Mouse (Mus musculus): ENCODE measurements around the gene Nucks1. TPM values are rescaled to one million over a fixed set of nuclear protein-coding genes. Genes with fewer than 3 reads are reported as not detected.
A peak's percentile ranks its signal among the peaks of the same experiment; 100 is the strongest.

The Nucks1 gene
- polyA plus RNA-seq, 1 experiment from 2014 or later = 77.9 TPM

- Histone ChIP-seq H3K36me3 (ENCODE audit: insufficient read depth, low read length) (0 out of 2 replicates have a peak, but pooled peaks cover under 1% of the 10 kb centered on the region), H3K4me1 (ENCODE audit: insufficient read depth, low read length) (peaks cover 17% of the 10 kb centered on the region), H3K9me3 (ENCODE audit: low read length) (no peaks in the 10 kb centered on the region), H3K4me3 (ENCODE audit: low read length) (peak overlapping the region; percentile 97), H3K27me3 (ENCODE audit: insufficient read depth, low read length) (peaks cover 5% of the 10 kb centered on the region; the same call in 1 of the 2 replicates), H3K9ac (replicated peaks; ENCODE audit: low read length) (peak overlapping the region; percentile 99), H3K27ac (ENCODE audit: low read length) (peak overlapping the region; percentile 98), H3K4me2 (replicated peaks; ENCODE audit: low read depth, low read length) (peak overlapping the region; percentile 82)
- under 1% methylated on average over 76 of the region's 88 CpGs for WGBS
- peak; percentile 88 for ATAC-seq (ENCODE audit: low FRiP score, low TSS enrichment)
Observed at GRCm38 (mm10) chr1:131910674-131911558, 582 bp downstream of the Nucks1 start.

GRCm38 (mm10) chr1:131917634-131918033 is 7.3 kb downstream of the Nucks1 start:
- Histone ChIP-seq H3K36me3 (ENCODE audit: insufficient read depth, low read length) (peaks cover 31% of the 10 kb centered on the region), H3K27ac (ENCODE audit: low read length) (no peak overlapping the region), H3K4me3 (ENCODE audit: low read length) (no peak overlapping the region), H3K4me1 (ENCODE audit: insufficient read depth, low read length) (peaks cover 9% of the 10 kb centered on the region), H3K9me3 (ENCODE audit: low read length) (no peaks in the 10 kb centered on the region), H3K27me3 (ENCODE audit: insufficient read depth, low read length) (no peaks in the 10 kb centered on the region), H3K9ac (replicated peaks; ENCODE audit: low read length) (no peak overlapping the region), H3K4me2 (replicated peaks; ENCODE audit: low read depth, low read length) (no peak overlapping the region)
- no peak for ATAC-seq (ENCODE audit: low FRiP score, low TSS enrichment)
- WGBS = 58% methylated on average over 6 of the region's 6 CpGs

- Histone ChIP-seq H3K27me3 (ENCODE audit: insufficient read depth, low read length) (no peaks in the 10 kb centered on the region), H3K4me1 (ENCODE audit: insufficient read depth, low read length) (peaks cover 9% of the 10 kb centered on the region), H3K4me3 (ENCODE audit: low read length) (no peak overlapping the region), H3K4me2 (replicated peaks; ENCODE audit: low read depth, low read length) (no peak overlapping the region), H3K27ac (ENCODE audit: low read length) (no peak overlapping the region), H3K9me3 (ENCODE audit: low read length) (no peaks in the 10 kb centered on the region), H3K36me3 (ENCODE audit: insufficient read depth, low read length) (peaks cover 44% of the 10 kb centered on the region), H3K9ac (replicated peaks; ENCODE audit: low read length) (no peak overlapping the region)
- 90% methylated on average over 2 of the region's 2 CpGs for WGBS
- ATAC-seq (ENCODE audit: low FRiP score, low TSS enrichment) = no peak
Observed at GRCm38 (mm10) chr1:131919052-131919451, 8.7 kb downstream of the Nucks1 start.

- Histone ChIP-seq H3K36me3 (ENCODE audit: insufficient read depth, low read length) (peaks cover 62% of the 10 kb centered on the region), H3K9ac (replicated peaks; ENCODE audit: low read length) (no peak overlapping the region), H3K9me3 (ENCODE audit: low read length) (no peaks in the 10 kb centered on the region), H3K4me2 (replicated peaks; ENCODE audit: low read depth, low read length) (no peak overlapping the region), H3K4me1 (ENCODE audit: insufficient read depth, low read length) (0 out of 2 replicates have a peak, but pooled peaks cover 3% of the 10 kb centered on the region), H3K27me3 (ENCODE audit: insufficient read depth, low read length) (no peaks in the 10 kb centered on the region), H3K27ac (ENCODE audit: low read length) (no peak overlapping the region), H3K4me3 (ENCODE audit: low read length) (no peak overlapping the region)
- no peak for ATAC-seq (ENCODE audit: low FRiP score, low TSS enrichment)
- 94% methylated on average over 3 of the region's 3 CpGs for WGBS
Observed at GRCm38 (mm10) chr1:131922100-131922499, 11.8 kb downstream of the Nucks1 start.

- WGBS = 75% methylated on average over 2 of the region's 2 CpGs
- Histone ChIP-seq H3K9me3 (ENCODE audit: low read length) (no peaks in the 10 kb centered on the region), H3K27me3 (ENCODE audit: insufficient read depth, low read length) (no peaks in the 10 kb centered on the region), H3K4me2 (replicated peaks; ENCODE audit: low read depth, low read length) (no peak overlapping the region), H3K4me1 (ENCODE audit: insufficient read depth, low read length) (no peaks in the 10 kb centered on the region), H3K9ac (replicated peaks; ENCODE audit: low read length) (no peak overlapping the region), H3K4me3 (ENCODE audit: low read length) (no peak overlapping the region), H3K36me3 (ENCODE audit: insufficient read depth, low read length) (peaks cover 40% of the 10 kb centered on the region), H3K27ac (ENCODE audit: low read length) (no peak overlapping the region)
- no peak for ATAC-seq (ENCODE audit: low FRiP score, low TSS enrichment)
Observed at GRCm38 (mm10) chr1:131933471-131933870, 23.1 kb downstream of the Nucks1 start.

GRCm38 (mm10) chr1:131937659-131938305 is 27.4 kb downstream of the Nucks1 start:
- H3K4me3 ChIP-seq (ENCODE audit: low read length) = no peak overlapping the region
- whole genome bisulfite sequencing = 53% methylated on average over 6 of the region's 6 CpGs
- H3K27me3 ChIP-seq (ENCODE audit: insufficient read depth, low read length) = no peaks in the 10 kb centered on the region
- H3K4me1 ChIP-seq (ENCODE audit: insufficient read depth, low read length) = peaks cover 6% of the 10 kb centered on the region; the same call in 1 of the 2 replicates
- H3K36me3 ChIP-seq (ENCODE audit: insufficient read depth, low read length) = peaks cover 16% of the 10 kb centered on the region; the same call in 1 of the 2 replicates
- ATAC-seq (ENCODE audit: low FRiP score, low TSS enrichment) = 0 out of 2 replicates have a peak, but pooled peaks have one; percentile 37
- H3K9ac ChIP-seq (replicated peaks; ENCODE audit: low read length) = no peak overlapping the region
- H3K9me3 ChIP-seq (ENCODE audit: low read length) = no peaks in the 10 kb centered on the region
- no peak overlapping the region for H3K4me2 ChIP-seq (replicated peaks; ENCODE audit: low read depth, low read length)
- H3K27ac ChIP-seq (ENCODE audit: low read length) = no peak overlapping the region

- Histone ChIP-seq H3K4me3 (ENCODE audit: low read length) (no peak overlapping the region), H3K27me3 (ENCODE audit: insufficient read depth, low read length) (no peaks in the 10 kb centered on the region), H3K9me3 (ENCODE audit: low read length) (no peaks in the 10 kb centered on the region), H3K4me2 (replicated peaks; ENCODE audit: low read depth, low read length) (no peak overlapping the region), H3K4me1 (ENCODE audit: insufficient read depth, low read length) (peaks cover 7% of the 10 kb centered on the region; the same call in 1 of the 2 replicates), H3K36me3 (ENCODE audit: insufficient read depth, low read length) (peaks cover 12% of the 10 kb centered on the region; the same call in 1 of the 2 replicates), H3K9ac (replicated peaks; ENCODE audit: low read length) (no peak overlapping the region), H3K27ac (ENCODE audit: low read length) (no peak overlapping the region)
- ATAC-seq (ENCODE audit: low FRiP score, low TSS enrichment) = no peak
- WGBS = 77% methylated on average over 1 of the region's 1 CpGs
Observed at GRCm38 (mm10) chr1:131938811-131939210, 28.5 kb downstream of the Nucks1 start.

- no peaks in the 10 kb centered on the region for H3K9me3 ChIP-seq (ENCODE audit: low read length)
- H3K27ac ChIP-seq (ENCODE audit: low read length) = no peak overlapping the region
- H3K9ac ChIP-seq (replicated peaks; ENCODE audit: low read length) = no peak overlapping the region
- no peak overlapping the region for H3K4me2 ChIP-seq (replicated peaks; ENCODE audit: low read depth, low read length)
- H3K4me1 ChIP-seq (ENCODE audit: insufficient read depth, low read length) = peaks cover 10% of the 10 kb centered on the region; the same call in 1 of the 2 replicates
- no peaks in the 10 kb centered on the region for H3K27me3 ChIP-seq (ENCODE audit: insufficient read depth, low read length)
- WGBS = 85% methylated on average over 2 of the region's 2 CpGs
- ATAC-seq (ENCODE audit: low FRiP score, low TSS enrichment) = no peak
- H3K36me3 ChIP-seq (ENCODE audit: insufficient read depth, low read length) = peaks cover 5% of the 10 kb centered on the region; the same call in 1 of the 2 replicates
- H3K4me3 ChIP-seq (ENCODE audit: low read length) = no peak overlapping the region
Observed at GRCm38 (mm10) chr1:131940711-131941244, 30.4 kb downstream of the Nucks1 start.

GRCm38 (mm10) chr1:131941501-131941900 is 31.2 kb downstream of the Nucks1 start:
- no peak for ATAC-seq (ENCODE audit: low FRiP score, low TSS enrichment)
- Histone ChIP-seq H3K27ac (ENCODE audit: low read length) (no peak overlapping the region), H3K9me3 (ENCODE audit: low read length) (no peaks in the 10 kb centered on the region), H3K27me3 (ENCODE audit: insufficient read depth, low read length) (no peaks in the 10 kb centered on the region), H3K4me1 (ENCODE audit: insufficient read depth, low read length) (peaks cover 10% of the 10 kb centered on the region; the same call in 1 of the 2 replicates), H3K4me3 (ENCODE audit: low read length) (no peak overlapping the region), H3K4me2 (replicated peaks; ENCODE audit: low read depth, low read length) (no peak overlapping the region), H3K36me3 (ENCODE audit: insufficient read depth, low read length) (peaks cover 5% of the 10 kb centered on the region; the same call in 1 of the 2 replicates), H3K9ac (replicated peaks; ENCODE audit: low read length) (no peak overlapping the region)
- 94% methylated on average over 1 of the region's 1 CpGs for WGBS

Measured in kidney, embryonic 16.5 days (tissue).